Mouse (Mus musculus): ENCODE measurements at regions not wholly inside any gene's neighbourhood (a gene's known extent, or its start where the extent isn't known, plus 50 kb on each side); places are given as distances from the start of the nearest gene placed in this dataset.

DNA sequence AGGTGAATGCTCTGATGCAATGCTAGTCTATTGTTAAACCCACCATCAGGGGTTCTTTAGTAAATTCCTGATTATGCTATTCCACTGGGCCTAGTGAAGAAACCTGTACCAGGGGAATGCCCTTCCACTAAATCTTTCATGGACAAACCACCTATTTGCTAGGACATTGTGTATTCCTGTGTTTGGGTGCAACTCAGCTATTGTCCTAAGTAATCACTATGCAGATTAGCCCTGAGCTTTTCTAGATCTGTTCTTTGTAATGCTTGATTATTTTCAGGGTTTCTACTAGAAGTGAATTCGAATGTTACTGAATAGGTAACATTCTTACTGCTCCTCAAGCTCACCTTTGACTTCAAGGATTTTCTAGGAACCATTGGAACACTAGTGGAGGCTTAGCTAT is 78.3 kb downstream of the Serpinb9g start:
- no peak for TF ChIP-seq CTCF (IDR thresholded peaks at IDR 0.05; ENCODE audit: control insufficient read depth, insufficient read depth, insufficient read length)
- no peak for TF ChIP-seq MYOG (IDR thresholded peaks at IDR 0.05; ENCODE audit: control insufficient read depth, extremely low read depth, insufficient read length)
- TF ChIP-seq CEBPB (IDR thresholded peaks at IDR 0.05; ENCODE audit: low read depth), result no peak
- no peak for TF ChIP-seq USF1 (IDR thresholded peaks at IDR 0.05; ENCODE audit: low read depth)
- no peak for TF ChIP-seq MYOD1 (IDR thresholded peaks at IDR 0.05; ENCODE audit: control insufficient read depth, insufficient read length, low read depth)
- no peak for TF ChIP-seq MAX (IDR thresholded peaks at IDR 0.05)
- no peak for TF ChIP-seq FOSL1 (IDR thresholded peaks at IDR 0.05; ENCODE audit: insufficient read depth, low read length, poor library complexity, severe bottlenecking)
